Comparison of ENCODE assay signal across 8 mouse cellular contexts in the genomic region with DNA sequence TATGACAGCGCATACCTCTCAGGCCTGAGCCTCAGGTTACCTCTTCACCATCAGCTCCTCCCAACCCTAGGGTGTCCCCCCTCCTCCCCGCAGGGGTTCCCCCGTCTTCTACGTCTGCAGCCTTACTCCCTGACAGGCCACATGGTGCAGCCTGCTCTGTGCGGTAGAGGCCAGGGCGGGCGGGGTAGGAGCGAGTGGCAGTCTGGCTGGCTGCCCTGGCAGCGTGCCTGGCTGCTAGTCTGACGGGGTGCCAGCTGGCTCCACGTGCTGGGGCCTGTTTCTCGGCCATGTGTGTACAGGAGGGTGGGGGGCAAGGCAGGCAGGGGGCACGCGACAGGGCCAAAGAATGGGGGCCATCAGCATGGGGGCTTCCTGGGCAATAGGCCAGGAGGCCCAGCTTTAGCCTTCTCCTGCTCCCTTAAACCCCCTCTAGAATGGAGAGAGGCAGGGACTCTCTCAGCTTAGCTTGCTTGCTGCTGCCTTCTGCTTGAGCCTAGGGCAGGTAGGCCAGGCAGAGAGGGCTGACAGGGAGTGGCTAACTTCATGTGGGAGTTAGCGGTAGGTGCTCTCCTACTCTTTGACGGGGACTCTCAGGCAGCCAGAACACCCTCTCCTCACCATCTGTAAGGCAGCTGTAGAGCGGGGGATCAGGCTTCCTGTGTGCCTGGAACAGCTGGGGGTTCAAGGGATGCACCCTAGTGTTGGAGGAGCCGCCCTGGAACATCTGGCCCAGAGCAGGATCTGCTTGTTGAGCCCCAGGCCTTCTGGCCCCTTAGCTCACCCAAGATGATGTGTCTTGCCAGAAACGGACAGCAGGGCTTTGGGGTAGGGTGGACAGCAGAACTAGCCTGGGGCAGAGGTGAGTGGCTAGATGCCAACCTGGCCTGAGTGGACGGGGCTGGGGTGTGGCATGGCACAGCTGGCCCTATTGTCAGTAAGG. TPM values are rescaled to one million over a fixed set of nuclear protein-coding genes. Genes with fewer than 3 reads are reported as not detected.
DNase-seq lines count a peak whose midpoint lies in the region; ATAC-seq and TF ChIP-seq lines count a peak whose summit lies in the region.

No protein-coding gene starts in this region.

- TF ChIP-seq POLR2A in cerebellum, adult 2 months (IDR thresholded peaks at IDR 0.05; ENCODE audit: borderline replicate concordance, insufficient read depth, low read length), result no peak

- WGBS in cerebellum, adult 2 months, result 2% methylated on average over 20 of the region's 20 CpGs
- 52% methylated on average over 20 of the region's 20 CpGs for WGBS in hindbrain, embryonic 10.5 days
- 12% methylated on average over 20 of the region's 20 CpGs for WGBS in lung, embryonic 15.5 days

- peaks cover 49% of the 10 kb centered on the region; the same call in 1 of the 2 replicates for H3K27me3 ChIP-seq in G1E (ENCODE audit: insufficient read depth, low read length)
- H3K27me3 ChIP-seq in cerebellum, adult 2 months (ENCODE audit: control insufficient read depth, insufficient read depth, low read length), result no peaks in the 10 kb centered on the region
- H3K27me3 ChIP-seq in hindbrain, embryonic 10.5 days (ENCODE audit: insufficient read depth, poor library complexity, severe bottlenecking), result no peaks in the 10 kb centered on the region
- H3K27me3 ChIP-seq in lung, embryonic 15.5 days, result no peaks in the 10 kb centered on the region; the same call in 1 of the 2 replicates

- TF ChIP-seq CTCF in G1E (IDR thresholded peaks at IDR 0.05; ENCODE audit: low read depth, low read length), result no peak
- TF ChIP-seq CTCF in cerebellum, adult 2 months (IDR thresholded peaks at IDR 0.05; ENCODE audit: borderline replicate concordance, insufficient read depth, low read depth, low read length), result no peak

- DNase-seq in G1E (ENCODE audit: low spot score), result peak; percentile 25
- peak; percentile 98 to 100 for DNase-seq in cerebellum, adult 2 months
- DNase-seq in frontal cortex, postnatal 14 days (ENCODE audit: low spot score in 2 of 2), result peak; percentile 85 to 88
- DNase-seq in hindbrain, embryonic 10.5 days (ENCODE audit: low spot score), result no peak
- DNase-seq in layer of hippocampus, adult 9-11 months, result peak; percentile 92
- DNase-seq in retina, postnatal 7 days (ENCODE audit: low read depth, low spot score), result peak; percentile 74
- DNase-seq in urinary bladder, postnatal 14 days (ENCODE audit: low spot score), result peak; percentile 95

- peak overlapping the region; percentile 36 for H3K4me2 ChIP-seq in lung, embryonic 15.5 days

- no peaks in the 10 kb centered on the region for H3K36me3 ChIP-seq in G1E (replicated peaks)
- H3K36me3 ChIP-seq in hindbrain, embryonic 10.5 days, result peaks cover 87% of the 10 kb centered on the region
- no peaks in the 10 kb centered on the region for H3K36me3 ChIP-seq in lung, embryonic 15.5 days

- H3K4me1 ChIP-seq in G1E (ENCODE audit: insufficient read depth, low read depth, low read length), result no peaks in the 10 kb centered on the region
- peaks cover 54% of the 10 kb centered on the region for H3K4me1 ChIP-seq in cerebellum, adult 2 months (ENCODE audit: control insufficient read depth, insufficient read depth, low read length)
- H3K4me1 ChIP-seq in hindbrain, embryonic 10.5 days (replicated peaks), result peaks cover 100% of the 10 kb centered on the region
- H3K4me1 ChIP-seq in lung, embryonic 15.5 days, result peaks cover 91% of the 10 kb centered on the region

- no peak overlapping the region for H3K4me3 ChIP-seq in G1E (ENCODE audit: low read depth, low read length)
- H3K4me3 ChIP-seq in cerebellum, adult 2 months (replicated peaks; ENCODE audit: insufficient read depth, low read depth, low read length), result no peak overlapping the region
- peak overlapping the region; percentile 11 for H3K4me3 ChIP-seq in hindbrain, embryonic 10.5 days
- no peak overlapping the region for H3K4me3 ChIP-seq in lung, embryonic 15.5 days

- H3K27ac ChIP-seq in cerebellum, adult 2 months (ENCODE audit: insufficient read depth, low read length), result no peak overlapping the region
- H3K27ac ChIP-seq in hindbrain, embryonic 10.5 days, result peak overlapping the region; percentile 57
- peak overlapping the region; percentile 93 for H3K27ac ChIP-seq in lung, embryonic 15.5 days

- no peak overlapping the region for H3K9ac ChIP-seq in lung, embryonic 15.5 days

- H3K9me3 ChIP-seq in G1E (replicated peaks), result no peaks in the 10 kb centered on the region
- H3K9me3 ChIP-seq in hindbrain, embryonic 10.5 days, result no peaks in the 10 kb centered on the region
- H3K9me3 ChIP-seq in lung, embryonic 15.5 days, result no peaks in the 10 kb centered on the region

- no peak for ATAC-seq in G1E (ENCODE audit: extremely low read depth, insufficient number of reproducible peaks, low FRiP score, poor library complexity, severe bottlenecking)
- ATAC-seq in lung, embryonic 15.5 days (ENCODE audit: borderline replicate concordance, extremely low read depth, low FRiP score, low TSS enrichment), result peak; percentile 79

RNA-seq across cellular contexts. Expression of a gene that starts 28.9 kb away (rescaled TPM):
- 0.10 TPM in 1 of 2 replicates, not detected in the other for total RNA-seq in G1E (2014; fragmentation: Nextera tagmentation)
- total RNA-seq in G1E (2017), result 0.05 and 0.12 TPM in 2 replicates
- 0.42 and 0.50 TPM in 2 replicates for polyA plus RNA-seq in G1E (2012)
- polyA plus RNA-seq in cerebellum, adult 2 months (2012; rRNA removed), result 17.0 and 17.6 TPM in 2 replicates
- polyA plus RNA-seq in hindbrain, embryonic 10.5 days (2016; fragmentation: Nextera tagmentation; extraction: Ambion mirVana), result 17.0 and 18.8 TPM in 2 replicates
- 8.7 and 9.2 TPM in 2 replicates for polyA plus RNA-seq in lung, embryonic 15.5 days (2015; fragmentation: Nextera tagmentation; extraction: Ambion mirVana)
